Mouse (Mus musculus) stomach, embryonic 16.5 days (tissue): ENCODE results near the gene Zfp692. TPM values are rescaled to one million over a fixed set of nuclear protein-coding genes. Genes with fewer than 3 reads are reported as not detected.
"Not testable (repeated sequence)": the region's sequence is repeated elsewhere in the genome, so short reads cannot be mapped to it uniquely, and the experiment has no call there.

Source experiments
- ATAC-seq: fragments of 200-750 bp; cut with Nextera tagmentation; 2 replicates; pipeline ENCODE4 v1.8.0; 2017; ENCODE audit warnings: moderate number of reproducible peaks, moderate TSS enrichment; ENCODE audit not compliant: insufficient read depth, low FRiP score
- H3K27ac ChIP-seq: fragments of 300-500 bp; sonication (generic); 2 replicates; pipeline ENCODE4 v1.5.1; 2014; ENCODE audit warnings: low read length
- H3K27me3 ChIP-seq: fragments of 300-500 bp; sonication (generic); 2 replicates; pipeline ENCODE4 v1.6.1; 2014; ENCODE audit warnings: low read length, control low read depth, mixed read lengths; ENCODE audit not compliant: control insufficient read depth, insufficient read depth
- H3K36me3 ChIP-seq: fragments of 300-500 bp; sonication (generic); 2 replicates; pipeline ENCODE4 v1.6.1; 2014; ENCODE audit warnings: low read length; ENCODE audit not compliant: control insufficient read depth, insufficient read depth
- H3K4me1 ChIP-seq: fragments of 300-500 bp; sonication (generic); 2 replicates; pipeline ENCODE4 v1.6.1; 2014; ENCODE audit warnings: low read length, control low read depth, mixed read lengths; ENCODE audit not compliant: control insufficient read depth, insufficient read depth
- H3K4me2 ChIP-seq: fragments of 300-500 bp; sonication (generic); 2 replicates; pipeline ENCODE4 v1.6.1; 2014; ENCODE audit warnings: low read depth, low read length, mixed read lengths
- H3K4me3 ChIP-seq: fragments of 300-500 bp; sonication (generic); replicated peaks from 2 replicates; pipeline ENCODE4 v1.5.1; 2014; ENCODE audit warnings: mild to moderate bottlenecking, low read length
- H3K9ac ChIP-seq: fragments of 300-500 bp; sonication (generic); 2 replicates; pipeline ENCODE4 v1.6.1; 2014; ENCODE audit warnings: low read length
- H3K9me3 ChIP-seq: fragments of 300-500 bp; sonication (generic); replicated peaks from 2 replicates; pipeline ENCODE4 v1.6.1; 2016; ENCODE audit warnings: low read length, control low read depth; ENCODE audit not compliant: control insufficient read depth
- WGBS: fragments of 180-500 bp; shearing (Covaris S2); extraction: QIAGEN DNeasy Blood & Tissue Kit; methylation state at CpG from one replicate; pipeline ENCODE4 v1.1.7; 2014; 5-methylcytosine and 5-hydroxymethylcytosine counted together
- polyA plus RNA-seq: library from polyadenylated mRNA; unstranded; fragments of >200 nt; fragmentation: Nextera tagmentation; extraction: Ambion mirVana; gene quantifications from 2 replicates; pipeline ENCODE4 v1.2.1, GENCODE M21; 2015

The Zfp692 gene
- polyA plus RNA-seq, 1 experiment from 2014 or later, result 28.8 TPM

- no peak for ATAC-seq
- Histone ChIP-seq H3K4me3 (no peak overlapping the region), H3K4me2 (no peak overlapping the region), H3K9me3 (no peaks in the 10 kb centered on the region), H3K4me1 (no peaks in the 10 kb centered on the region), H3K27me3 (no peaks in the 10 kb centered on the region), H3K36me3 (no peaks in the 10 kb centered on the region), H3K9ac (no peak overlapping the region), H3K27ac (no peak overlapping the region)
- WGBS, result 86% methylated on average over 3 of the region's 3 CpGs
Observed at GRCm38 (mm10) chr11:58357042-58357441, 50.2 kb downstream of the Zfp692 start.

- Histone ChIP-seq H3K9ac (no peak overlapping the region), H3K27me3 (no peaks in the 10 kb centered on the region), H3K4me2 (no peak overlapping the region), H3K27ac (peak overlapping the region; percentile 73), H3K4me3 (no peak overlapping the region), H3K9me3 (no peaks in the 10 kb centered on the region), H3K36me3 (no peaks in the 10 kb centered on the region), H3K4me1 (no peaks in the 10 kb centered on the region)
- WGBS, result 76% methylated on average over 6 of the region's 6 CpGs
- ATAC-seq, result no peak
Observed at GRCm38 (mm10) chr11:58357844-58358534, 51.1 kb downstream of the Zfp692 start.

GRCm38 (mm10) chr11:58362562-58362961, 55.7 kb downstream of the Zfp692 start:
- not testable (repeated sequence) for H3K4me3 ChIP-seq, ATAC-seq, H3K36me3 ChIP-seq, H3K9ac ChIP-seq, H3K27me3 ChIP-seq, H3K4me1 ChIP-seq, H3K9me3 ChIP-seq, H3K4me2 ChIP-seq, H3K27ac ChIP-seq
- WGBS, result no CpG with 5 or more reads among the region's 6 CpGs

Other genes starting within 250 kb of the Zfp692 start
- not detected in 2 replicates for gene Gm12248, start 213.9 kb upstream of the Zfp692 start, polyA plus RNA-seq
- gene Cnot8, start 202.9 kb upstream of the Zfp692 start, polyA plus RNA-seq, result 71.7 and 74.6 TPM in 2 replicates
- gene Gemin5, start 138.5 kb upstream of the Zfp692 start, polyA plus RNA-seq, result 12.7 and 14.9 TPM in 2 replicates
- gene Mrpl22, start 135.4 kb upstream of the Zfp692 start, polyA plus RNA-seq, result 111 and 118 TPM in 2 replicates
- gene Igtp, start 107.5 kb upstream of the Zfp692 start, polyA plus RNA-seq, result 4.5 and 6.3 TPM in 2 replicates
- 3.7 and 4.0 TPM in 2 replicates for gene Irgm2, start 107.5 kb upstream of the Zfp692 start, polyA plus RNA-seq
- 0.17 and 0.26 TPM in 2 replicates for gene 4930438A08Rik, start 32.3 kb upstream of the Zfp692 start, polyA plus RNA-seq
- 44.8 and 52.1 TPM in 2 replicates for gene Zfp672, start 23.3 kb downstream of the Zfp692 start, polyA plus RNA-seq
- 29.8 and 37.1 TPM in 2 replicates for gene Sh3bp5l, start 23.7 kb downstream of the Zfp692 start, polyA plus RNA-seq
- 213 and 226 TPM in 2 replicates for gene Lypd8, start 72.0 kb downstream of the Zfp692 start, polyA plus RNA-seq
- gene 1810065E05Rik, start 114.0 kb downstream of the Zfp692 start, polyA plus RNA-seq, result not detected in 2 replicates
- not detected in 2 replicates for gene Gm12253, start 125.5 kb downstream of the Zfp692 start, polyA plus RNA-seq
- gene Lypd9, start 145.9 kb downstream of the Zfp692 start, polyA plus RNA-seq, result not detected in 2 replicates
- not detected in 2 replicates for gene Olfr30, start 155.2 kb downstream of the Zfp692 start, polyA plus RNA-seq
- not detected in 2 replicates for gene Olfr332, start 185.5 kb downstream of the Zfp692 start, polyA plus RNA-seq
- gene Olfr331, start 195.5 kb downstream of the Zfp692 start, polyA plus RNA-seq, result not detected in 2 replicates
- gene Olfr330, start 227.8 kb downstream of the Zfp692 start, polyA plus RNA-seq, result not detected in 2 replicates
- gene Olfr329-ps, start 239.4 kb downstream of the Zfp692 start, polyA plus RNA-seq, result not detected in 2 replicates
- gene Olfr328, start 248.6 kb downstream of the Zfp692 start, polyA plus RNA-seq, result not detected in 2 replicates